Mouse (Mus musculus) liver, embryonic 11.5 days (tissue): ENCODE data around the gene Slc25a48. TPM values are rescaled to one million over a fixed set of nuclear protein-coding genes. Genes with fewer than 3 reads are reported as not detected.

Experiments used
- ATAC-seq: fragments of 200-750 bp; cut with Nextera tagmentation; replicated peaks from 2 replicates; pipeline ENCODE4 v1.8.0; 2017; ENCODE audit warnings: moderate number of reproducible peaks, mild to moderate bottlenecking, moderate TSS enrichment, moderate library complexity; ENCODE audit not compliant: low FRiP score
- DNase-seq: peaks from one replicate; pipeline ENCODE4 v3.0.0-alpha.2; 2017; ENCODE audit warnings: low spot score
- H3K27ac ChIP-seq: fragments of 300-500 bp; sonication (generic); 2 replicates; pipeline ENCODE4 v1.5.1; 2014; ENCODE audit warnings: mild to moderate bottlenecking, low read depth, low read length, control low read depth
- H3K27me3 ChIP-seq: fragments of 300-500 bp; sonication (generic); replicated peaks from 2 replicates; pipeline ENCODE4 v1.6.1; 2014; ENCODE audit warnings: low read length, mixed read lengths; ENCODE audit not compliant: control insufficient read depth, insufficient read depth
- H3K36me3 ChIP-seq: fragments of 300-500 bp; sonication (generic); 2 replicates; pipeline ENCODE4 v1.6.1; 2014; ENCODE audit warnings: mild to moderate bottlenecking, low read length, moderate library complexity, mixed read lengths; ENCODE audit not compliant: control insufficient read depth, insufficient read depth
- H3K4me1 ChIP-seq: fragments of 300-500 bp; sonication (generic); replicated peaks from 2 replicates; pipeline ENCODE4 v1.6.1; 2014; ENCODE audit warnings: low read length, mixed read lengths; ENCODE audit not compliant: control insufficient read depth, insufficient read depth
- H3K4me2 ChIP-seq: fragments of 300-500 bp; sonication (generic); 2 replicates; pipeline ENCODE4 v1.6.1; 2014; ENCODE audit warnings: mild to moderate bottlenecking, control low read depth, moderate library complexity
- H3K4me3 ChIP-seq: fragments of 300-500 bp; sonication (generic); 2 replicates; pipeline ENCODE4 v1.5.1; 2014; ENCODE audit warnings: low read depth, low read length, control low read depth
- H3K9ac ChIP-seq: fragments of 300-500 bp; sonication (generic); 2 replicates; pipeline ENCODE4 v1.6.1; 2014; ENCODE audit warnings: low read depth, low read length, control low read depth
- H3K9me3 ChIP-seq: fragments of 300-500 bp; sonication (generic); 2 replicates; pipeline ENCODE4 v1.6.1; 2016; ENCODE audit warnings: low read length, inconsistent platforms, mixed read lengths; ENCODE audit not compliant: control insufficient read depth
- WGBS: fragments of 180-500 bp; shearing (Covaris S2); extraction: QIAGEN DNeasy Blood & Tissue Kit; methylation state at CpG from one replicate; pipeline ENCODE4 v1.1.7; 2014; 5-methylcytosine and 5-hydroxymethylcytosine counted together
- polyA plus RNA-seq: library from polyadenylated mRNA; unstranded; fragments of >200 nt; fragmentation: Nextera tagmentation; extraction: Ambion mirVana; gene quantifications from 2 replicates; pipeline ENCODE4 v1.2.1, GENCODE M21; 2014

The Slc25a48 gene
- polyA plus RNA-seq, 1 experiment from 2014 or later = 0.37 TPM

DNA sequence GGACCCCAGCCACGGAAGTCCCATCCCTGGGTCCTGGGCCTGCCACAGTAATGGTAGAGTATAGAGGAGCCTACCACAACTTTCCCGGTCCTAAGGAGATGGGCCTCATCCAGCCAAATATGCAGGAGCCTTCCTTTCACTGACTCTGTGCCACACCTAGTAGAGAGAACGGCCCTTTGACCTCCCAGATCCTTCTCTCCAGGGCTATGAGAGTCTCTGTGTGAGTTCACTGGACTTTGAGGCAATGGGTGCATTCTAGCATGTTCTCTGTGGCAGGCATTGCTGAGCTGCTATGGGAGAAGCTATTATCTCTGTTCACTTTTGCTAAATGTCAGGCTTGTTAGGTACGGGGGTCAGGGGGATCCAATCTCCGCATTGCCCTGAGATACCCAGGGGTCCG, 25.6 kb downstream of the Slc25a48 start:
- Histone ChIP-seq H3K36me3 (no peaks in the 10 kb centered on the region), H3K27me3 (0 out of 2 replicates have a peak, but pooled peaks cover 2% of the 10 kb centered on the region), H3K4me1 (no peaks in the 10 kb centered on the region), H3K9me3 (no peaks in the 10 kb centered on the region), H3K4me3 (no peak overlapping the region), H3K4me2 (no peak overlapping the region), H3K27ac (no peak overlapping the region), H3K9ac (no peak overlapping the region)
- ATAC-seq (no peak), DNase-seq (no peak)
- WGBS = 63% methylated on average over 6 of the region's 6 CpGs

DNA sequence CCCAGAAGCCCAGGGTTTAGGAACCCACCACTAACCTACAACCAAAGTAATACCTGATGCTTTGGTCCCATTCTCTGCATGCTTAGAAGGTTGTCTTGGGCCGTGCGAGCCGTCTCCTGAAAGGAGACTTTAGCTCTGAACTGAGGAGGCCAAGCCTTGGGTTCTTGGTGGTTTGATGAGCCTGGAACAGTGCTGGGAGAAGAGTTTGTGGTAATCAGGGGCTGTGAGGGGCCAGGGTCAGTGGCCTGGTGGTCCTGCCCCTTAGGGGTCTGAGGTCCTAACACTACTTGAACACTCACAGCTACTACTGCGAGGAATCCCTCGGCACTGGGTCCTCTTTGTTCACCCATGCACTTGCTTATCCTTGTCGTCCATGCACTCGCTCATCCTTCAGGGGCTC, 29.6 kb downstream of the Slc25a48 start:
- ATAC-seq (no peak), DNase-seq (no peak)
- no peaks in the 10 kb centered on the region for H3K36me3 ChIP-seq
- no peaks in the 10 kb centered on the region for H3K9me3 ChIP-seq
- H3K9ac ChIP-seq = no peak overlapping the region
- H3K4me1 ChIP-seq = no peaks in the 10 kb centered on the region
- WGBS = 86% methylated on average over 7 of the region's 7 CpGs
- H3K27ac ChIP-seq = no peak overlapping the region
- H3K27me3 ChIP-seq = 0 out of 2 replicates have a peak, but pooled peaks cover 2% of the 10 kb centered on the region
- no peak overlapping the region for H3K4me2 ChIP-seq
- H3K4me3 ChIP-seq = no peak overlapping the region

DNA sequence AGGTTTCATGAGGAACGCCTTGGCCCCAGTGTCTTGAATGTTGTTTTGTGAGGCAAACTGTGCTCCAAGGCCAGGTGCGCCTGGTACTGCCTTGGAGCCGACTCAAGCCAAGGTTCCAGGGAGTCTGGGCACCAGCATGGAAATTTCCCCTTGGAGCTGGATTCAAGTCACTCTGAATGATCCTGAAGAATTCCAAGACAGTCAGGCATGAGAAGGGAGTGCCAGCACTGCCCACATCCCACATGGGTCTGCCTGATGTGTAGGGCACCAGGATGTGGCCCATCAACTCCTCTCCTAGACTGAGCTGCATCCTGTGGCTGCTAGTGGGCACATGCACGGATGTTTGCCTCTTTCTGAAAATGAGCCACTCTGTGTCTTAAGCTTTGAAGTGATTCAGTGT, 30.4 kb downstream of the Slc25a48 start:
- no peaks in the 10 kb centered on the region for H3K4me1 ChIP-seq
- no peak overlapping the region for H3K4me2 ChIP-seq
- no peak overlapping the region for H3K27ac ChIP-seq
- no peaks in the 10 kb centered on the region for H3K9me3 ChIP-seq
- no peak overlapping the region for H3K4me3 ChIP-seq
- no peak overlapping the region for H3K9ac ChIP-seq
- no peaks in the 10 kb centered on the region for H3K36me3 ChIP-seq
- 0 out of 2 replicates have a peak, but pooled peaks cover under 1% of the 10 kb centered on the region for H3K27me3 ChIP-seq
- no peak for DNase-seq
- WGBS = 83% methylated on average over 4 of the region's 4 CpGs
- ATAC-seq = no peak

DNA sequence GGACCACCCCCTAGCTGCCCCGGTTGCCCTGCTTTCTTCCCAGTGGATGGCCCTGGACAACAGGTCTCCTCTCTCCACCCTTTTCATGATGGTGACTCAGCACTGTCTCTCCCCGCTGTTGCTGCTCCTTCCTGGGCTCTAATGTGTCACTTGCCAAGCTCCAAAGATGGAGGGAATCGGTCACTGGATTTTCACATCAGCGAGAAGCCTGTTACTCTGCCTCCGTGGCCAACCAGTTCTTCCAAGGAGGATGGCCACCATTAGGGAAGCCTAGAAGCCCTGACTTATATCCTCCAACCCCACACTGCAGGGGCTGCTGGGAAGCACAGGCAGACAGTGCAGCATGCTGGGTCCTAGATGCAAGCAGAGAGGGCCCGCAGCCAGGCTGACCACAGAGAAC, 33.1 kb downstream of the Slc25a48 start:
- Histone ChIP-seq H3K36me3 (no peaks in the 10 kb centered on the region), H3K4me1 (no peaks in the 10 kb centered on the region), H3K4me2 (no peak overlapping the region), H3K27ac (no peak overlapping the region), H3K9me3 (no peaks in the 10 kb centered on the region), H3K4me3 (no peak overlapping the region), H3K27me3 (no peaks in the 10 kb centered on the region), H3K9ac (no peak overlapping the region)
- DNase-seq (no peak), ATAC-seq (no peak)
- 85% methylated on average over 6 of the region's 6 CpGs for WGBS

DNA sequence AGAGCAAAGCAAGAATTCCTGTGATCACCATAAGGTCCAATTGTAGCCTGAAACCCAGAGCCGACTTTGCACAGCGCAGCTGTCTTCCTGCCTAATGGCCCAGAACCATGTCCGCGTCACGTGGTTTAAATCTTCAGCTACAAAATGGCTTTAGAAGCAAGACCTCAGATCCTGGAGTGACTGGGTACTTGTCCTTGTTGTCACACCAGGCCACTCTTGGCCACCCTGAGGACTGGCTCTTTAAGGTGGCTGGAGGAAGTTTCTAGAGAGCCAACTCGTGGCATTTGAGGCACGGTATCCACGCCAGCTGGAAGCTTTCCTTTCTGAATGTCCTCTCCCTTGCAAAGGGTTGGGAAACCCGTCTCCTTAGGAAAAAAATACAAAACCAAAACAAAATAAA, 33.8 kb downstream of the Slc25a48 start:
- H3K4me3 ChIP-seq = no peak overlapping the region
- no peak for DNase-seq
- no peaks in the 10 kb centered on the region for H3K4me1 ChIP-seq
- no peaks in the 10 kb centered on the region for H3K36me3 ChIP-seq
- no peak overlapping the region for H3K9ac ChIP-seq
- 72% methylated on average over 9 of the region's 9 CpGs for WGBS
- H3K27me3 ChIP-seq = no peaks in the 10 kb centered on the region
- H3K4me2 ChIP-seq = no peak overlapping the region
- no peak for ATAC-seq
- H3K27ac ChIP-seq = no peak overlapping the region
- H3K9me3 ChIP-seq = no peaks in the 10 kb centered on the region

DNA sequence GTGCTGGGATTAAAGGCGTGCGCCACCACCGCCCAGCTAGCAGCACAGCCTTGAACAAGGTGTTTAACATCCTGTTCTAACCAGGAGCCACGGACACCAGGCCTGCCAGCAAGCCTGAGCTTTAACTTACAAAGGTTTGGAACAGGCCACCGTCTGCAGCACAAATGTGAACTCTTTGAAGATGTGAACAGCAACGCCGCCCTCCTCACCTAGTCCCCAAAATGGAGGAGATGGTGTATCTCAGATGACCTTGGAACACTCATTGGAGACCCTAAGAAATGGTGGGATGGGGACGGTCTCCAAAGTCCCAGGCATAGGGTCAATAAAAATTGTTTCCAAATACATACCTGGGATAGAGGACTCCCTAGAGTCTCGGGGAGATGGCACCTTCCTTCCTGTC, 34.5 kb downstream of the Slc25a48 start:
- 84% methylated on average over 9 of the region's 9 CpGs for WGBS
- Histone ChIP-seq H3K9ac (no peak overlapping the region), H3K36me3 (no peaks in the 10 kb centered on the region), H3K27ac (no peak overlapping the region), H3K27me3 (no peaks in the 10 kb centered on the region), H3K4me2 (no peak overlapping the region), H3K4me3 (no peak overlapping the region), H3K9me3 (no peaks in the 10 kb centered on the region), H3K4me1 (no peaks in the 10 kb centered on the region)
- no peak for DNase-seq
- no peak for ATAC-seq

DNA sequence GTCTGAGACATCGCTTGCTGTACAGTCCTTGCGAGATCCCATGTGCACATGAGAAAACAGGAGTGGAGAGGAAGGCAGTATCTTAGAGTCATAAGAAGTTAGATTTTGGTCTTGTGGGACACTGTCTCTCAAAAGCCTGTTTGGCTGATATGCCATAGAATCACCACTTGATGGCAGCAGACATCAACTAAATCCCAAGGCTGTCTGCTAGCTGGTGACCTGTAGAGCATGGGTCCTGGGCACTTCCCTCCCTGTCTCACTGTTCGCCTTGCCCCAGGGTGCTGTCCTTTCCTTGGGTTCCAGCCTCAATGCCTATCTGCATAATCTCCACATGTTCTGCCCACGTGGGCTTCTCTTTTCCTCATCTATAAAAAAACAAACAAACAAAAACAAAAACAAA, 37.2 kb downstream of the Slc25a48 start:
- Histone ChIP-seq H3K27ac (no peak overlapping the region), H3K4me3 (no peak overlapping the region), H3K9me3 (no peaks in the 10 kb centered on the region), H3K36me3 (no peaks in the 10 kb centered on the region), H3K4me1 (no peaks in the 10 kb centered on the region), H3K9ac (no peak overlapping the region), H3K27me3 (no peaks in the 10 kb centered on the region), H3K4me2 (no peak overlapping the region)
- WGBS = 30% methylated on average over 4 of the region's 4 CpGs
- DNase-seq (no peak), ATAC-seq (no peak)

DNA sequence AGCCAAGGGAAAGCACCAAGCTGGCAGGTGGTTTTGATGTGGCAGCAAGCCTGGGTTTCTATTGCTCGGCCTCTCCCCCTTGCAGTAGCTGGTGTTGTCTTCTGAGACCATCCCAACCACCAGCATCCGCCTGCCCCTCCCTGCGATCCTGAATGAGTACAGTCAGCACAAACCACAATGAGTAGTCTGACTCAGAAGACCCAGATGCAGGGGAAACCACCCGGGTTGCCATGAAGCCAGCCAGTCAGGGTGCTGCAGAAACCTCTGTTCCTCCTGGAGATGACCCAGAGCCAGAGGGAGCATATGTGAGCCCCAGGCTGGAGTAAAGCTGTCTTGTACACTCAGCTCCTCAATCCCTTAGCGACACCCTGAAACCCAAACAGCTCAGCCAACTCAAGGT, 38.6 kb downstream of the Slc25a48 start:
- WGBS = 56% methylated on average over 5 of the region's 5 CpGs
- H3K9ac ChIP-seq = no peak overlapping the region
- no peaks in the 10 kb centered on the region for H3K4me1 ChIP-seq
- no peak overlapping the region for H3K4me2 ChIP-seq
- ATAC-seq (no peak), DNase-seq (no peak)
- H3K36me3 ChIP-seq = no peaks in the 10 kb centered on the region
- H3K27me3 ChIP-seq = no peaks in the 10 kb centered on the region
- H3K4me3 ChIP-seq = no peak overlapping the region
- no peak overlapping the region for H3K27ac ChIP-seq
- no peaks in the 10 kb centered on the region for H3K9me3 ChIP-seq

DNA sequence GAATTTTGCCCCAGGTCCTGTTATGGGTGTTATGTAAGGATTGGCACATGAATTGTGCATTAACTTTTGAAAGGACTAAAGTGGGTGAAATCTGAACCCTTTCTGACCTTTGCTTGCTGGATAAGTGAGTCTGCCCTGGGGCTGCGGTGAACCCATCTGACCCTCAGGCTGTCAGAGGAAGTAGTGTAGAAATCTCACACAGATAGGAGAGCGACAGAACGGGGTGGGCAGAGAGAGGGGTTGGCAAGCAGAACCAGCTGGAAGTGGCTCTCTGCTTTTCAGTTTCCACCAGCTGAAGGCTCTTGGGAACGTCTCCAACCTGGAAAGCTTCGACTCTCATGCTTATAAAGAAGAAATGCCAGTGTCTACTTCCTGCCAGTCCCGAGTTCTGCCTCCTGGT, 39.1 kb downstream of the Slc25a48 start:
- no peaks in the 10 kb centered on the region for H3K9me3 ChIP-seq
- H3K4me2 ChIP-seq = no peak overlapping the region
- H3K27me3 ChIP-seq = no peaks in the 10 kb centered on the region
- H3K9ac ChIP-seq = no peak overlapping the region
- no peak for ATAC-seq
- no peaks in the 10 kb centered on the region for H3K36me3 ChIP-seq
- H3K4me1 ChIP-seq = no peaks in the 10 kb centered on the region
- H3K4me3 ChIP-seq = no peak overlapping the region
- H3K27ac ChIP-seq = no peak overlapping the region
- no peak for DNase-seq
- WGBS = 26% methylated on average over 6 of the region's 6 CpGs
